Mouse (Mus musculus): ENCODE data around the gene E2f2.

The E2f2 gene

GRCm38 (mm10) chr4:136145362-136145885, 26.8 kb upstream of the E2f2 start:
- peak in 1 of 2 experiments; percentile 46 for DNase-seq

GRCm38 (mm10) chr4:136145991-136146711, 26.0 kb upstream of the E2f2 start:
- peak in 1 of 2 experiments; percentile 36 for DNase-seq

- no peak for DNase-seq
Measured at GRCm38 (mm10) chr4:136146712-136147154, 25.5 kb upstream of the E2f2 start.

- peak; percentile 91 to 96 for DNase-seq
Measured at GRCm38 (mm10) chr4:136147436-136148135, 24.6 kb upstream of the E2f2 start.

- DNase-seq, result peak; percentile 79 to 90
Measured at GRCm38 (mm10) chr4:136148342-136149044, 23.7 kb upstream of the E2f2 start.

- no peak for DNase-seq
Measured at GRCm38 (mm10) chr4:136149045-136149379, 23.2 kb upstream of the E2f2 start.

GRCm38 (mm10) chr4:136149734-136150133, 22.5 kb upstream of the E2f2 start:
- peak; percentile 64 to 76 for DNase-seq

GRCm38 (mm10) chr4:136150596-136150995, 21.6 kb upstream of the E2f2 start:
- DNase-seq, result peak in 1 of 2 experiments; percentile 33

GRCm38 (mm10) chr4:136152821-136153220, 19.4 kb upstream of the E2f2 start:
- no peak for DNase-seq

- DNase-seq, result no peak
Measured at GRCm38 (mm10) chr4:136154462-136154861, 17.7 kb upstream of the E2f2 start.

- DNase-seq, result no peak
Measured at GRCm38 (mm10) chr4:136158498-136158897, 13.7 kb upstream of the E2f2 start.

- peak; percentile 72 to 84 for DNase-seq
Measured at GRCm38 (mm10) chr4:136159802-136160397, 12.3 kb upstream of the E2f2 start.

- peak; percentile 88 to 93 for DNase-seq
Measured at GRCm38 (mm10) chr4:136163448-136163847, 8.7 kb upstream of the E2f2 start.

GRCm38 (mm10) chr4:136164981-136165380, 7.2 kb upstream of the E2f2 start:
- DNase-seq, result no peak

- no peak for DNase-seq
Measured at GRCm38 (mm10) chr4:136167701-136168100, 4.5 kb upstream of the E2f2 start.

- no peak for DNase-seq
Measured at GRCm38 (mm10) chr4:136170401-136170800, 1.8 kb upstream of the E2f2 start.

GRCm38 (mm10) chr4:136171455-136171854, 739 bp upstream of the E2f2 start:
- no peak for DNase-seq

- DNase-seq, result peak; percentile 83 to 87
Measured at GRCm38 (mm10) chr4:136172542-136173209, 482 bp downstream of the E2f2 start.

- DNase-seq, result no peak
Measured at GRCm38 (mm10) chr4:136173210-136173715, 1.1 kb downstream of the E2f2 start.

- DNase-seq, result peak; percentile 77 to 80
Measured at GRCm38 (mm10) chr4:136174216-136175193, 2.3 kb downstream of the E2f2 start.

GRCm38 (mm10) chr4:136176022-136176552, 3.9 kb downstream of the E2f2 start:
- no peak for DNase-seq

All from lung, postnatal 4 days (tissue).